In genomic region chr2:69640100-69640499, GRCm38 (mm10) we compare ENCODE assay signal across 12 mouse cellular contexts. TPM values are rescaled to one million over a fixed set of nuclear protein-coding genes. Genes with fewer than 3 reads are reported as not detected.
DNase-seq lines count a peak whose midpoint lies in the region; ATAC-seq and TF ChIP-seq lines count a peak whose summit lies in the region.
"Had no signal": no experiment of that assay in that cellular context is flagged by ENCODE, and none has a peak within 500 bp of the region (broad histone marks: within the 10 kb centered on the region; RNA-seq: fewer than 3 reads in every experiment).

No protein-coding gene starts in this region.

- H3K4me3 ChIP-seq in ES-E14 (ENCODE audit: insufficient read depth in 1 of 2, low read depth in 1 of 2, low read length in 2 of 2, poor library complexity in 1 of 2, severe bottlenecking in 1 of 2): peak overlapping the region; percentile 2 to 8; a peak in 3 of 4 replicates
- no peak overlapping the region for H3K4me3 ChIP-seq in forebrain, embryonic 16.5 days (replicated peaks; ENCODE audit: low read length)
- H3K4me3 ChIP-seq: liver, embryonic 15.5 days; myocyte had no signal

- H3K36me3 ChIP-seq in ES-E14 (ENCODE audit: control insufficient read depth, insufficient read depth, low read length, poor library complexity, severe bottlenecking): no peaks in the 10 kb centered on the region
- no peaks in the 10 kb centered on the region for H3K36me3 ChIP-seq in forebrain, embryonic 16.5 days (ENCODE audit: control insufficient read depth, insufficient read depth)
- H3K36me3 ChIP-seq: liver, embryonic 15.5 days had no signal

- peak; percentile 23 for DNase-seq in embryo, embryonic 10 days (ENCODE audit: low spot score)
- DNase-seq in embryo, embryonic 9.5 days (ENCODE audit: extremely low spot score): no peak
- peak; percentile 59 for DNase-seq in ES-E14 (ENCODE audit: low read depth, low spot score)
- DNase-seq in kidney, postnatal 36 days: peak; percentile 61 to 77
- no peak for DNase-seq in thymus, postnatal 0 days (ENCODE audit: low spot score)
- no peak for DNase-seq in heart, postnatal 4 days
- no peak for DNase-seq in urinary bladder, adult 2 months (ENCODE audit: low spot score)
- DNase-seq: adrenal gland, postnatal 36 days had no signal

- 54% methylated on average over 10 of the region's 10 CpGs for whole genome bisulfite sequencing in forebrain, embryonic 16.5 days

- H3K9ac ChIP-seq in ES-E14 (ENCODE audit: insufficient read depth, low read depth, low read length, poor library complexity, severe bottlenecking): peak overlapping the region; percentile 46; the same call in 1 of the 2 replicates
- no peak overlapping the region for H3K9ac ChIP-seq in forebrain, embryonic 16.5 days (replicated peaks; ENCODE audit: low read depth, low read length)
- H3K9ac ChIP-seq: liver, embryonic 15.5 days had no signal

- in situ Hi-C loops in ES-E14 (cut with MboI; ENCODE audit: low sequenced_read_pairs in 2 of 2, unreplicated experiment in 2 of 2): no loop called here

- H3K4me2 ChIP-seq in forebrain, embryonic 16.5 days (ENCODE audit: low read length): no peak overlapping the region
- H3K4me2 ChIP-seq: liver, embryonic 15.5 days had no signal

- ATAC-seq in forebrain, embryonic 16.5 days: peak; percentile 61; the same call in 1 of the 2 replicates
- ATAC-seq: intestine, postnatal 0 days had no signal

- H3K4me1 ChIP-seq in ES-E14 (ENCODE audit: control insufficient read depth in 2 of 2, insufficient read depth in 2 of 2, low read length in 2 of 2, poor library complexity in 1 of 2): 0 out of 4 replicates have a peak, but pooled peaks cover 0 to 2% of the 10 kb centered on the region in 2 experiments
- no peaks in the 10 kb centered on the region for H3K4me1 ChIP-seq in forebrain, embryonic 16.5 days (replicated peaks; ENCODE audit: control insufficient read depth, insufficient read depth, low read length)
- H3K4me1 ChIP-seq: liver, embryonic 15.5 days had no signal

- no peaks in the 10 kb centered on the region for H3K27me3 ChIP-seq in forebrain, embryonic 16.5 days (replicated peaks; ENCODE audit: control insufficient read depth, insufficient read depth, low read length)
- H3K27me3 ChIP-seq: liver, embryonic 15.5 days had no signal

- H3K9me3 ChIP-seq in ES-E14 (ENCODE audit: control insufficient read depth, insufficient read depth, low read depth, low read length): no peaks in the 10 kb centered on the region
- H3K9me3 ChIP-seq in forebrain, embryonic 16.5 days (ENCODE audit: control insufficient read depth, low read length): no peaks in the 10 kb centered on the region
- H3K9me3 ChIP-seq: liver, embryonic 15.5 days had no signal

- H3K27ac ChIP-seq in ES-E14 (ENCODE audit: insufficient read depth, low read depth, low read length, poor library complexity, severe bottlenecking): no peak overlapping the region
- H3K27ac ChIP-seq in forebrain, embryonic 16.5 days (ENCODE audit: low read length): no peak overlapping the region
- H3K27ac ChIP-seq: liver, embryonic 15.5 days had no signal

TF ChIP-seq in ES-E14, 5 proteins besides CTCF, POLR2A, EP300 and RAD21:
- TF ChIP-seq ZC3H11A (IDR thresholded peaks at IDR 0.05; ENCODE audit: borderline replicate concordance, low read depth, low read length) (no peak), ZNF384 (IDR thresholded peaks at IDR 0.05; ENCODE audit: low read depth, low read length) (no peak), MAFK (IDR thresholded peaks at IDR 0.05; ENCODE audit: insufficient read depth, low read depth, low read length) (no peak), HCFC1 (IDR thresholded peaks at IDR 0.05; ENCODE audit: borderline replicate concordance, insufficient read depth, low read length) (no peak)

RNA-seq across cellular contexts. Expression of gene Bbs5, which starts 6.9 kb away (rescaled TPM):
- total RNA-seq in ES-E14 (2012; rRNA removed): 7.8 and 8.3 TPM in 2 replicates
- 19.6 and 22.7 TPM in 2 replicates for polyA plus RNA-seq in forebrain, embryonic 16.5 days (2015; fragmentation: Nextera tagmentation; extraction: Ambion mirVana)
- polyA plus RNA-seq in thymus, postnatal 0 days (2015; fragmentation: Nextera tagmentation; extraction: Ambion mirVana): 8.9 and 10.2 TPM in 2 replicates
- 1 to 10 TPM; 4.2 to 5.6 TPM for total RNA-seq in heart, postnatal 4 days (2021)
- 10.5 and 17.2 TPM in 2 replicates for polyA plus RNA-seq in urinary bladder, adult 2 months (2012; rRNA removed)

RNA-seq across cellular contexts. Expression of gene Klhl41, which starts 29.8 kb away (rescaled TPM):
- 0.37 and 0.40 TPM in 2 replicates for total RNA-seq in ES-E14 (2012; rRNA removed)
- polyA plus RNA-seq in forebrain, embryonic 16.5 days (2015; fragmentation: Nextera tagmentation; extraction: Ambion mirVana): 0.12 TPM in 1 of 2 replicates, not detected in the other
- polyA plus RNA-seq in thymus, postnatal 0 days (2015; fragmentation: Nextera tagmentation; extraction: Ambion mirVana): 0.51 and 0.82 TPM in 2 replicates
- total RNA-seq in heart, postnatal 4 days (2021): 10 to 100 TPM; 86.3 to 87.5 TPM
- 0.56 and 0.65 TPM in 2 replicates for polyA plus RNA-seq in urinary bladder, adult 2 months (2012; rRNA removed)

RNA-seq across cellular contexts. Expression of gene Lrp2, which starts 54.2 kb away (rescaled TPM):
- total RNA-seq in ES-E14 (2012; rRNA removed): 103 and 124 TPM in 2 replicates
- 0.27 and 0.30 TPM in 2 replicates for polyA plus RNA-seq in forebrain, embryonic 16.5 days (2015; fragmentation: Nextera tagmentation; extraction: Ambion mirVana)
- polyA plus RNA-seq in thymus, postnatal 0 days (2015; fragmentation: Nextera tagmentation; extraction: Ambion mirVana): 0.05 and 0.08 TPM in 2 replicates
- 1 to 10 TPM; 1.2 TPM for total RNA-seq in heart, postnatal 4 days (2021)
- polyA plus RNA-seq in urinary bladder, adult 2 months (2012; rRNA removed): 0.19 and 0.22 TPM in 2 replicates

Comparison
In these comparisons a context has a peak if more than half of its experiments do, and no peak if none do; other contexts are left out.
1. DNase-seq: peak in embryo, embryonic 10 days (single experiment), ES-E14 (single experiment) and kidney, postnatal 36 days (2 of 2); none in embryo, embryonic 9.5 days (single experiment), thymus, postnatal 0 days (single experiment), heart, postnatal 4 days (single experiment) and urinary bladder, adult 2 months (single experiment).